Mouse (Mus musculus): ENCODE measurements around the gene Ptrh2. TPM values are rescaled to one million over a fixed set of nuclear protein-coding genes. Genes with fewer than 3 reads are reported as not detected.

Ptrh2 gene
- polyA plus RNA-seq, 1 experiment: 3.8 TPM

- H3K4me3 ChIP-seq (replicated peaks; ENCODE audit: extremely low read depth, low read depth, low read length): no peak overlapping the region
- no peak for DNase-seq
- no peaks in the 10 kb centered on the region for H3K4me1 ChIP-seq (ENCODE audit: control insufficient read depth, insufficient read depth, low read length)
- no peak for TF ChIP-seq CTCF (IDR thresholded peaks at IDR 0.05; ENCODE audit: insufficient read depth, low read length)
- no peak for TF ChIP-seq POLR2A (IDR thresholded peaks at IDR 0.05; ENCODE audit: borderline replicate concordance, extremely low read depth, low read depth, low read length)
- WGBS: 91% methylated on average over 3 of the region's 3 CpGs
Observed at GRCm38 (mm10) chr11:86664406-86664805, 19.4 kb upstream of the Ptrh2 start.

GRCm38 (mm10) chr11:86667553-86667952 lies 16.2 kb upstream of the Ptrh2 start:
- H3K4me1 ChIP-seq (ENCODE audit: control insufficient read depth, insufficient read depth, low read length): peaks cover 4% of the 10 kb centered on the region
- DNase-seq: no peak
- no peak for TF ChIP-seq CTCF (IDR thresholded peaks at IDR 0.05; ENCODE audit: insufficient read depth, low read length)
- TF ChIP-seq POLR2A (IDR thresholded peaks at IDR 0.05; ENCODE audit: borderline replicate concordance, extremely low read depth, low read depth, low read length): no peak
- WGBS: 91% methylated on average over 2 of the region's 2 CpGs
- no peak overlapping the region for H3K4me3 ChIP-seq (replicated peaks; ENCODE audit: extremely low read depth, low read depth, low read length)

- DNase-seq: no peak
- 91% methylated on average over 3 of the region's 3 CpGs for WGBS
- Histone ChIP-seq H3K4me3 (replicated peaks; ENCODE audit: extremely low read depth, low read depth, low read length) (no peak overlapping the region), H3K4me1 (ENCODE audit: control insufficient read depth, insufficient read depth, low read length) (peaks cover 4% of the 10 kb centered on the region)
- no peak for TF ChIP-seq CTCF (IDR thresholded peaks at IDR 0.05; ENCODE audit: insufficient read depth, low read length)
Observed at GRCm38 (mm10) chr11:86668169-86668568, 15.6 kb upstream of the Ptrh2 start.

GRCm38 (mm10) chr11:86671041-86671675 lies 12.6 kb upstream of the Ptrh2 start:
- 49% methylated on average over 3 of the region's 3 CpGs for WGBS
- no peak overlapping the region for H3K4me3 ChIP-seq (replicated peaks; ENCODE audit: extremely low read depth, low read depth, low read length)
- peaks cover 4% of the 10 kb centered on the region for H3K4me1 ChIP-seq (ENCODE audit: control insufficient read depth, insufficient read depth, low read length)
- no peak for DNase-seq
- TF ChIP-seq POLR2A (IDR thresholded peaks at IDR 0.05; ENCODE audit: borderline replicate concordance, extremely low read depth, low read depth, low read length): no peak
- no peak for TF ChIP-seq CTCF (IDR thresholded peaks at IDR 0.05; ENCODE audit: insufficient read depth, low read length)

GRCm38 (mm10) chr11:86672772-86673171 lies 11.0 kb upstream of the Ptrh2 start:
- TF ChIP-seq POLR2A (IDR thresholded peaks at IDR 0.05; ENCODE audit: borderline replicate concordance, extremely low read depth, low read depth, low read length) (no peak), CTCF (IDR thresholded peaks at IDR 0.05; ENCODE audit: insufficient read depth, low read length) (no peak)
- H3K4me1 ChIP-seq (ENCODE audit: control insufficient read depth, insufficient read depth, low read length): peaks cover 4% of the 10 kb centered on the region
- no peak overlapping the region for H3K4me3 ChIP-seq (replicated peaks; ENCODE audit: extremely low read depth, low read depth, low read length)
- 70% methylated on average over 3 of the region's 3 CpGs for WGBS
- no peak for DNase-seq

- 87% methylated on average over 4 of the region's 4 CpGs for WGBS
- Histone ChIP-seq H3K4me1 (ENCODE audit: control insufficient read depth, insufficient read depth, low read length) (peaks cover 4% of the 10 kb centered on the region), H3K4me3 (replicated peaks; ENCODE audit: extremely low read depth, low read depth, low read length) (no peak overlapping the region)
- TF ChIP-seq POLR2A (IDR thresholded peaks at IDR 0.05; ENCODE audit: borderline replicate concordance, extremely low read depth, low read depth, low read length): no peak
- TF ChIP-seq CTCF (IDR thresholded peaks at IDR 0.05; ENCODE audit: insufficient read depth, low read length): no peak
- DNase-seq: no peak
Observed at GRCm38 (mm10) chr11:86675520-86675919, 8.3 kb upstream of the Ptrh2 start.

GRCm38 (mm10) chr11:86678957-86679356 lies 4.8 kb upstream of the Ptrh2 start:
- DNase-seq: no peak
- TF ChIP-seq POLR2A (IDR thresholded peaks at IDR 0.05; ENCODE audit: borderline replicate concordance, extremely low read depth, low read depth, low read length) (no peak), CTCF (IDR thresholded peaks at IDR 0.05; ENCODE audit: insufficient read depth, low read length) (no peak)
- Histone ChIP-seq H3K4me1 (ENCODE audit: control insufficient read depth, insufficient read depth, low read length) (peaks cover 4% of the 10 kb centered on the region), H3K4me3 (replicated peaks; ENCODE audit: extremely low read depth, low read depth, low read length) (no peak overlapping the region)
- WGBS: 67% methylated on average over 5 of the region's 5 CpGs

- DNase-seq: no peak
- WGBS: 79% methylated on average over 3 of the region's 3 CpGs
- TF ChIP-seq CTCF (IDR thresholded peaks at IDR 0.05; ENCODE audit: insufficient read depth, low read length) (no peak), POLR2A (IDR thresholded peaks at IDR 0.05; ENCODE audit: borderline replicate concordance, extremely low read depth, low read depth, low read length) (no peak)
- no peak overlapping the region for H3K4me3 ChIP-seq (replicated peaks; ENCODE audit: extremely low read depth, low read depth, low read length)
- H3K4me1 ChIP-seq (ENCODE audit: control insufficient read depth, insufficient read depth, low read length): peaks cover 6% of the 10 kb centered on the region
Observed at GRCm38 (mm10) chr11:86680729-86681128, 3.1 kb upstream of the Ptrh2 start.

- Histone ChIP-seq H3K4me1 (ENCODE audit: control insufficient read depth, insufficient read depth, low read length) (peaks cover 6% of the 10 kb centered on the region), H3K4me3 (replicated peaks; ENCODE audit: extremely low read depth, low read depth, low read length) (no peak overlapping the region)
- TF ChIP-seq POLR2A (IDR thresholded peaks at IDR 0.05; ENCODE audit: borderline replicate concordance, extremely low read depth, low read depth, low read length) (no peak), CTCF (IDR thresholded peaks at IDR 0.05; ENCODE audit: insufficient read depth, low read length) (no peak)
- DNase-seq: no peak
- WGBS: 57% methylated on average over 3 of the region's 3 CpGs
Observed at GRCm38 (mm10) chr11:86681423-86681822, 2.4 kb upstream of the Ptrh2 start.

- peak overlapping the region; percentile 98 for H3K4me3 ChIP-seq (replicated peaks; ENCODE audit: extremely low read depth, low read depth, low read length)
Observed at GRCm38 (mm10) chr11:86682861-86683260, 924 bp upstream of the Ptrh2 start.

More at GRCm38 (mm10) chr11:86682861-86683260, 924 bp upstream of the Ptrh2 start:
- peaks cover 6% of the 10 kb centered on the region for H3K4me1 ChIP-seq (ENCODE audit: control insufficient read depth, insufficient read depth, low read length)
- WGBS: 23% methylated on average over 7 of the region's 7 CpGs
- no peak for DNase-seq
- TF ChIP-seq POLR2A (IDR thresholded peaks at IDR 0.05; ENCODE audit: borderline replicate concordance, extremely low read depth, low read depth, low read length): no peak
- TF ChIP-seq CTCF (IDR thresholded peaks at IDR 0.05; ENCODE audit: insufficient read depth, low read length): no peak
